Mouse (Mus musculus) testis, adult 2 months (tissue): ENCODE measurements around the gene 4430402I18Rik.

Experiments
- CTCF ChIP-seq: fragments of 200-500 bp; IDR thresholded peaks from 2 replicates; pipeline ENCODE4 v1.5.1; 2012; ENCODE audit warnings: low read depth, mild to moderate bottlenecking, inconsistent platforms, low read length, moderate library complexity; ENCODE audit not compliant: control insufficient read depth, insufficient read depth, insufficient replicate concordance
- POLR2A ChIP-seq: fragments of 200-500 bp; IDR thresholded peaks from 2 replicates; pipeline ENCODE4 v1.6.1; 2012; ENCODE audit warnings: low read depth, mild to moderate bottlenecking, inconsistent platforms, low read length, moderate library complexity; ENCODE audit not compliant: control insufficient read depth

- TF ChIP-seq POLR2A (no peak), CTCF (no peak)
Observed at GRCm38 (mm10) chr19:28940135-28940874, 27.3 kb downstream of the 4430402I18Rik start.
